Mouse (Mus musculus) lung, embryonic 15.5 days (tissue): Measurements from ENCODE around the gene Supt3. TPM values are rescaled to one million over a fixed set of nuclear protein-coding genes. Genes with fewer than 3 reads are reported as not detected.

Experiments used
- ATAC-seq: fragments of 200-750 bp; cut with Nextera tagmentation; 2 replicates; pipeline ENCODE4 v1.8.0; 2017; ENCODE audit warnings: moderate number of reproducible peaks, borderline replicate concordance; ENCODE audit not compliant: low FRiP score, low TSS enrichment; ENCODE audit errors: extremely low read depth
- H3K27ac ChIP-seq: fragments of 300-500 bp; sonication (generic); 2 replicates; pipeline ENCODE4 v1.5.1; 2015; ENCODE audit warnings: moderate library complexity, mild to moderate bottlenecking, inconsistent platforms
- H3K27me3 ChIP-seq: fragments of 300-500 bp; sonication (generic); 2 replicates; pipeline ENCODE4 v1.6.1; 2015; ENCODE audit warnings: inconsistent platforms
- H3K36me3 ChIP-seq: fragments of 300-500 bp; sonication (generic); 2 replicates; pipeline ENCODE4 v1.6.1; 2015; ENCODE audit warnings: inconsistent platforms
- H3K4me1 ChIP-seq: fragments of 300-500 bp; sonication (generic); 2 replicates; pipeline ENCODE4 v1.6.1; 2015; ENCODE audit warnings: inconsistent platforms
- H3K4me2 ChIP-seq: fragments of 300-500 bp; sonication (generic); 2 replicates; pipeline ENCODE4 v1.6.1; 2015; ENCODE audit warnings: inconsistent platforms, mild to moderate bottlenecking, moderate library complexity
- H3K4me3 ChIP-seq: fragments of 300-500 bp; sonication (generic); 2 replicates; pipeline ENCODE4 v1.5.1; 2015; ENCODE audit warnings: mild to moderate bottlenecking, inconsistent platforms
- H3K9ac ChIP-seq: fragments of 300-500 bp; sonication (generic); 2 replicates; pipeline ENCODE4 v1.6.1; 2015; ENCODE audit warnings: inconsistent platforms
- H3K9me3 ChIP-seq: fragments of 300-500 bp; sonication (generic); 2 replicates; pipeline ENCODE4 v1.6.1; 2016; ENCODE audit warnings: inconsistent platforms
- WGBS: fragments of 180-500 bp; shearing (Covaris S2); methylation state at CpG from one replicate; pipeline ENCODE4 v1.1.7; 2015; 5-methylcytosine and 5-hydroxymethylcytosine counted together
- polyA plus RNA-seq: library from polyadenylated mRNA; unstranded; fragments of >200 nt; fragmentation: Nextera tagmentation; extraction: Ambion mirVana; gene quantifications from 2 replicates; pipeline ENCODE4 v1.2.1, GENCODE M21; 2015

Gene Supt3
- polyA plus RNA-seq, 1 experiment from 2014 or later: 19.7 TPM

GRCm38 (mm10) chr17:45115386-45115785, 338.4 kb downstream of the Supt3 start:
- H3K4me1 ChIP-seq: peaks cover 18% of the 10 kb centered on the region
- H3K4me3 ChIP-seq: no peak overlapping the region
- no peak overlapping the region for H3K4me2 ChIP-seq
- no peak overlapping the region for H3K9ac ChIP-seq
- no peaks in the 10 kb centered on the region for H3K36me3 ChIP-seq
- no peaks in the 10 kb centered on the region for H3K9me3 ChIP-seq
- H3K27me3 ChIP-seq: no peaks in the 10 kb centered on the region
- ATAC-seq: no peak
- H3K27ac ChIP-seq: no peak overlapping the region
- 26% methylated on average over 3 of the region's 3 CpGs for WGBS

- no peaks in the 10 kb centered on the region for H3K36me3 ChIP-seq
- no peak for ATAC-seq
- H3K4me1 ChIP-seq: peaks cover 20% of the 10 kb centered on the region
- H3K4me2 ChIP-seq: peak overlapping the region; percentile 32
- WGBS: 39% methylated on average over 12 of the region's 12 CpGs
- H3K4me3 ChIP-seq: no peak overlapping the region
- peak overlapping the region; percentile 42 for H3K27ac ChIP-seq
- H3K27me3 ChIP-seq: no peaks in the 10 kb centered on the region
- no peak overlapping the region for H3K9ac ChIP-seq
- H3K9me3 ChIP-seq: no peaks in the 10 kb centered on the region
These were observed 341.9 kb downstream of the Supt3 start for GRCm38 (mm10) chr17:45118565-45119471.

- Histone ChIP-seq H3K9ac (no peak overlapping the region), H3K4me3 (peak overlapping the region; percentile 13), H3K27ac (peak overlapping the region; percentile 42), H3K27me3 (no peaks in the 10 kb centered on the region), H3K4me1 (peaks cover 20% of the 10 kb centered on the region), H3K36me3 (no peaks in the 10 kb centered on the region), H3K4me2 (peak overlapping the region; percentile 32), H3K9me3 (no peaks in the 10 kb centered on the region)
- WGBS: 35% methylated on average over 18 of the region's 18 CpGs
- ATAC-seq: peak; percentile 66; the same call in 1 of the 2 replicates
These were observed 342.8 kb downstream of the Supt3 start for GRCm38 (mm10) chr17:45119609-45120201.

GRCm38 (mm10) chr17:45123856-45124255, 346.9 kb downstream of the Supt3 start:
- Histone ChIP-seq H3K9ac (no peak overlapping the region), H3K4me3 (no peak overlapping the region), H3K36me3 (no peaks in the 10 kb centered on the region), H3K9me3 (no peaks in the 10 kb centered on the region), H3K4me2 (no peak overlapping the region), H3K4me1 (peaks cover 16% of the 10 kb centered on the region), H3K27me3 (no peaks in the 10 kb centered on the region), H3K27ac (no peak overlapping the region)
- no peak for ATAC-seq
- 93% methylated on average over 3 of the region's 3 CpGs for WGBS

GRCm38 (mm10) chr17:45128611-45129010, 351.7 kb downstream of the Supt3 start:
- Histone ChIP-seq H3K4me1 (no peaks in the 10 kb centered on the region), H3K27ac (no peak overlapping the region), H3K4me3 (no peak overlapping the region), H3K9ac (no peak overlapping the region), H3K9me3 (0 out of 2 replicates have a peak, but pooled peaks cover 3% of the 10 kb centered on the region), H3K27me3 (no peaks in the 10 kb centered on the region; the same call in 1 of the 2 replicates), H3K36me3 (no peaks in the 10 kb centered on the region), H3K4me2 (no peak overlapping the region)
- WGBS: 87% methylated on average over 4 of the region's 4 CpGs
- no peak for ATAC-seq

- Histone ChIP-seq H3K4me1 (no peaks in the 10 kb centered on the region), H3K9ac (no peak overlapping the region), H3K27me3 (no peaks in the 10 kb centered on the region; the same call in 1 of the 2 replicates), H3K27ac (no peak overlapping the region), H3K4me3 (no peak overlapping the region), H3K36me3 (no peaks in the 10 kb centered on the region), H3K9me3 (0 out of 2 replicates have a peak, but pooled peaks cover 3% of the 10 kb centered on the region), H3K4me2 (no peak overlapping the region)
- no peak for ATAC-seq
- 88% methylated on average over 10 of the region's 10 CpGs for WGBS
These were observed 356.8 kb downstream of the Supt3 start for GRCm38 (mm10) chr17:45133501-45134400.

- Histone ChIP-seq H3K36me3 (no peaks in the 10 kb centered on the region), H3K4me1 (no peaks in the 10 kb centered on the region), H3K9ac (no peak overlapping the region), H3K27ac (no peak overlapping the region), H3K4me3 (no peak overlapping the region), H3K27me3 (no peaks in the 10 kb centered on the region), H3K4me2 (no peak overlapping the region), H3K9me3 (no peaks in the 10 kb centered on the region)
- ATAC-seq: no peak
- WGBS: 83% methylated on average over 6 of the region's 6 CpGs
These were observed 359.5 kb downstream of the Supt3 start for GRCm38 (mm10) chr17:45136491-45136890.

GRCm38 (mm10) chr17:45143043-45143442, 366.1 kb downstream of the Supt3 start:
- no peaks in the 10 kb centered on the region for H3K4me1 ChIP-seq
- no peaks in the 10 kb centered on the region for H3K27me3 ChIP-seq
- ATAC-seq: no peak
- H3K4me3 ChIP-seq: no peak overlapping the region
- H3K4me2 ChIP-seq: no peak overlapping the region
- no peak overlapping the region for H3K27ac ChIP-seq
- no peak overlapping the region for H3K9ac ChIP-seq
- no peaks in the 10 kb centered on the region for H3K9me3 ChIP-seq
- H3K36me3 ChIP-seq: no peaks in the 10 kb centered on the region
- WGBS: 62% methylated on average over 6 of the region's 6 CpGs

- no peak for ATAC-seq
- Histone ChIP-seq H3K4me2 (no peak overlapping the region), H3K27me3 (no peaks in the 10 kb centered on the region), H3K36me3 (no peaks in the 10 kb centered on the region), H3K4me1 (no peaks in the 10 kb centered on the region), H3K27ac (no peak overlapping the region), H3K9me3 (no peaks in the 10 kb centered on the region), H3K9ac (no peak overlapping the region), H3K4me3 (no peak overlapping the region)
- 78% methylated on average over 14 of the region's 14 CpGs for WGBS
These were observed 367.7 kb downstream of the Supt3 start for GRCm38 (mm10) chr17:45144656-45145055.

- Histone ChIP-seq H3K9me3 (no peaks in the 10 kb centered on the region), H3K9ac (no peak overlapping the region), H3K36me3 (no peaks in the 10 kb centered on the region), H3K4me2 (no peak overlapping the region), H3K27ac (no peak overlapping the region), H3K4me1 (no peaks in the 10 kb centered on the region), H3K4me3 (no peak overlapping the region), H3K27me3 (no peaks in the 10 kb centered on the region)
- WGBS: 80% methylated on average over 17 of the region's 17 CpGs
- ATAC-seq: no peak
These were observed 374.5 kb downstream of the Supt3 start for GRCm38 (mm10) chr17:45151312-45151929.

GRCm38 (mm10) chr17:45153721-45154120, 376.8 kb downstream of the Supt3 start:
- no peak overlapping the region for H3K4me2 ChIP-seq
- no peaks in the 10 kb centered on the region for H3K9me3 ChIP-seq
- H3K36me3 ChIP-seq: no peaks in the 10 kb centered on the region
- H3K9ac ChIP-seq: no peak overlapping the region
- no peak for ATAC-seq
- H3K4me3 ChIP-seq: no peak overlapping the region
- WGBS: 31% methylated on average over 6 of the region's 6 CpGs
- H3K27ac ChIP-seq: no peak overlapping the region
- no peaks in the 10 kb centered on the region for H3K27me3 ChIP-seq
- H3K4me1 ChIP-seq: no peaks in the 10 kb centered on the region
